Mouse (Mus musculus) limb, embryonic 14.5 days (tissue): Measurements from ENCODE around the gene P3h4. TPM values are rescaled to one million over a fixed set of nuclear protein-coding genes. Genes with fewer than 3 reads are reported as not detected.

Experiments
- ATAC-seq: fragments of 200-750 bp; cut with Nextera tagmentation; 2 replicates; pipeline ENCODE4 v1.8.0; 2017; ENCODE audit warnings: low read depth, moderate number of reproducible peaks, moderate TSS enrichment; ENCODE audit not compliant: low FRiP score
- DNase-seq: peaks from one replicate; pipeline ENCODE4 v3.0.0-alpha.2; 2015; ENCODE audit warnings: low spot score
- H3K27ac ChIP-seq: fragments of 300-500 bp; sonication (generic); replicated peaks from 2 replicates; pipeline ENCODE4 v1.5.1; 2014; ENCODE audit warnings: low read depth, mild to moderate bottlenecking, low read length, moderate library complexity, mixed read lengths
- H3K27me3 ChIP-seq: fragments of 300-500 bp; sonication (generic); 2 replicates; pipeline ENCODE4 v1.6.1; 2014; ENCODE audit warnings: low read length, mixed read lengths; ENCODE audit not compliant: control insufficient read depth, insufficient read depth
- H3K36me3 ChIP-seq: fragments of 300-500 bp; sonication (generic); 2 replicates; pipeline ENCODE4 v1.6.1; 2014; ENCODE audit warnings: mild to moderate bottlenecking, low read length, moderate library complexity, mixed read lengths; ENCODE audit not compliant: control insufficient read depth, insufficient read depth
- H3K4me1 ChIP-seq: fragments of 300-500 bp; sonication (generic); 2 replicates; pipeline ENCODE4 v1.6.1; 2014; ENCODE audit warnings: antibody characterized with exemption, low read length, mixed read lengths; ENCODE audit not compliant: control insufficient read depth, insufficient read depth
- H3K4me2 ChIP-seq: fragments of 300-500 bp; sonication (generic); replicated peaks from 2 replicates; pipeline ENCODE4 v1.6.1; 2014; ENCODE audit warnings: low read depth, mild to moderate bottlenecking, low read length, moderate library complexity; ENCODE audit not compliant: severe bottlenecking
- H3K4me3 ChIP-seq: fragments of 300-500 bp; sonication (generic); replicated peaks from 2 replicates; pipeline ENCODE4 v1.5.1; 2014; ENCODE audit warnings: low read length
- H3K9ac ChIP-seq: fragments of 300-500 bp; sonication (generic); 2 replicates; pipeline ENCODE4 v1.6.1; 2014; ENCODE audit warnings: mild to moderate bottlenecking, low read depth, low read length, moderate library complexity; ENCODE audit not compliant: severe bottlenecking
- H3K9me3 ChIP-seq: fragments of 300-500 bp; sonication (generic); 2 replicates; pipeline ENCODE4 v1.6.1; 2016; ENCODE audit warnings: low read length; ENCODE audit not compliant: control insufficient read depth
- POLR2A ChIP-seq: fragments of 200-500 bp; IDR thresholded peaks from 2 replicates; pipeline ENCODE4 v1.8.0; 2012; ENCODE audit warnings: inconsistent platforms, mild to moderate bottlenecking, moderate library complexity, borderline replicate concordance; ENCODE audit not compliant: insufficient read depth, insufficient read length; ENCODE audit errors: extremely low read depth
- WGBS: fragments of 180-500 bp; shearing (Covaris S2); extraction: QIAGEN DNeasy Blood & Tissue Kit; methylation state at CpG from one replicate; pipeline ENCODE4 v1.1.7; 2014; 5-methylcytosine and 5-hydroxymethylcytosine counted together
- polyA plus RNA-seq, 2 experiments: library from polyadenylated mRNA; depleted of rRNA in 1 of 2; stranded (reverse) in 1 of 2; unstranded in 1 of 2; fragments of >200 nt; fragmentation: Nextera tagmentation in 1 of 2; extraction: Ambion mirVana in 1 of 2; gene quantifications; 2 replicates each; pipeline versions ENCODE4 v1.2.1 to v1.2.3; 2012 to 2014

The P3h4 gene
- polyA plus RNA-seq, 2 experiments, result 95.2 to 120 TPM

DNA sequence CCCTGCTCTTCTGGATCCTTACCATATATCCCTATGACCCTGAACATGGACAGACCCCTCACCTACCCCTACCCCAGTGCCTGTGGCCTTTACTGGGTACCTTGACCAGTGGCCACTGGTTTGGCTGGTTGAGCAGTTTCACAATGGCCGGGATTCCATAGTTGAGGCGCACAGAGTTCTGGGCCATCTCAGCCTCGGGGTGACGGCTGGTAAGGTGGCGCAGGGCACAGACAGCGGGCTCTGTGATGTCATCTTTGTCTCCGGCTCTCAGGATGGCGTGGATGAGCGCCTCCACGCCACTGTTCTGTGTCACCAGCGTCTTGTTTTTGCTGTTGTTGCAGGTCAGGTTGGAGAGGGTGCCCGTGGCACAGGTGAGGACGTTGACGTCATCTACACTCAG lies 36.6 kb downstream of the P3h4 start:
- ATAC-seq, result no peak
- 95% methylated on average over 14 of the region's 14 CpGs for WGBS
- no peak for TF ChIP-seq POLR2A
- Histone ChIP-seq H3K4me1 (no peaks in the 10 kb centered on the region), H3K27ac (no peak overlapping the region), H3K9ac (no peak overlapping the region), H3K36me3 (peaks cover 79% of the 10 kb centered on the region), H3K4me3 (no peak overlapping the region), H3K27me3 (no peaks in the 10 kb centered on the region), H3K9me3 (no peaks in the 10 kb centered on the region), H3K4me2 (no peak overlapping the region)
- DNase-seq, result no peak

GRCm38 (mm10) chr11:100376746-100377389 lies 37.8 kb downstream of the P3h4 start:
- DNase-seq (no peak), ATAC-seq (no peak)
- Histone ChIP-seq H3K4me2 (no peak overlapping the region), H3K36me3 (peaks cover 77% of the 10 kb centered on the region), H3K27me3 (no peaks in the 10 kb centered on the region), H3K27ac (no peak overlapping the region), H3K4me1 (no peaks in the 10 kb centered on the region), H3K9me3 (no peaks in the 10 kb centered on the region), H3K9ac (no peak overlapping the region), H3K4me3 (no peak overlapping the region)
- WGBS, result 89% methylated on average over 21 of the region's 21 CpGs
- no peak for TF ChIP-seq POLR2A

- 66% methylated on average over 4 of the region's 4 CpGs for WGBS
- no peak for ATAC-seq
Measured at GRCm38 (mm10) chr11:100376005-100376404, 38.6 kb downstream of the P3h4 start.

DNA sequence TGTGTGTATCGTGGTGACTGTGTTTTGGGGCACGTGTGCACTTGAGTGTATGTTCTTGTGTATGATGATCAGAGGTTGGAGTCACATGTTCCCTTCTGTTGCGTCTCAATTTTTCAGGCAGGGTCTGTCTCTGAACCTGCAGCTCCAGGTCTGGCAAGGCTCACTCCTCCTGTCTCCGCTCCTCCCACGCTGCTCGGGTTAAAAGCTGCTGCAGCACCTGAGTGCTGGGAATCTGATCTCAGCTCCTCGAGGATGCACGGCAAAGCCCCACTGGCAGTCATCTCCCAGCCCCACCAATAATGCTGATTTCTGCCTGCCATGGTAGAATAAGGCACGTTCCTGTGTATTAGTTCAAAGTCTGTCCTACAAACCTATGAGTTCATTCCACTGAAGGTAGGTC lies 39.5 kb downstream of the P3h4 start:
- no peak for TF ChIP-seq POLR2A
- H3K27ac ChIP-seq, result no peak overlapping the region
- H3K4me2 ChIP-seq, result no peak overlapping the region
- no peak overlapping the region for H3K4me3 ChIP-seq
- 91% methylated on average over 9 of the region's 9 CpGs for WGBS
- H3K36me3 ChIP-seq, result peaks cover 76% of the 10 kb centered on the region
- no peaks in the 10 kb centered on the region for H3K27me3 ChIP-seq
- no peaks in the 10 kb centered on the region for H3K9me3 ChIP-seq
- no peak for ATAC-seq
- DNase-seq, result no peak
- H3K9ac ChIP-seq, result no peak overlapping the region
- no peaks in the 10 kb centered on the region for H3K4me1 ChIP-seq

More at GRCm38 (mm10) chr11:100376005-100376404, 38.6 kb downstream of the P3h4 start:
- H3K27ac ChIP-seq, result no peak overlapping the region; the same call in 1 of the 2 replicates
- no peaks in the 10 kb centered on the region for H3K9me3 ChIP-seq
- peaks cover 80% of the 10 kb centered on the region for H3K36me3 ChIP-seq
- H3K4me3 ChIP-seq, result no peak overlapping the region
- no peak for DNase-seq
- no peak for TF ChIP-seq POLR2A
- no peak overlapping the region for H3K4me2 ChIP-seq
- H3K4me1 ChIP-seq, result no peaks in the 10 kb centered on the region
- no peaks in the 10 kb centered on the region for H3K27me3 ChIP-seq
- H3K9ac ChIP-seq, result no peak overlapping the region

- Histone ChIP-seq H3K4me3 (no peak overlapping the region), H3K9me3 (no peaks in the 10 kb centered on the region), H3K4me1 (no peaks in the 10 kb centered on the region), H3K27ac (no peak overlapping the region), H3K27me3 (no peaks in the 10 kb centered on the region), H3K4me2 (no peak overlapping the region), H3K9ac (no peak overlapping the region), H3K36me3 (peaks cover 61% of the 10 kb centered on the region)
- TF ChIP-seq POLR2A, result no peak
- ATAC-seq (no peak), DNase-seq (no peak)
- WGBS, result 64% methylated on average over 8 of the region's 8 CpGs
Measured at GRCm38 (mm10) chr11:100371981-100372558, 42.6 kb downstream of the P3h4 start.

DNA sequence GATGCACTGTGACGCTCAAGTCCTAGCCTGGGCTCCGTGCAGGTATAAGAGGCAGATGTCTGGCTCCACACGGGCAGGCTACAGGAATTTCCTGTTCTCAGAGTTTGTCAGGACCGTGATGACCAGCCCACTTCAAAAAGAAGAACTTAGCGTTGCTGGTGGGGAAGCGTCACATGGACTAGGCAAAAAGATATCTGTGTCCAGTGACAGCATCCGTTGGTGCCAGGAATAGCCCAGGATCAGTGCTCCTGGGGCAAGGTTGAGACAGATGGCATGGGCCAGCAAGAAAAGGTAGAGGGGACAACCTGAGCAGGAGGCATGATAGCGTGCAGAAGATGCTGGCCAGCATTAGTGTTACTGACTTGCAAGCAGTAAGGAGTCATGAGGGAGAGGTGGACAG lies 44.8 kb downstream of the P3h4 start:
- DNase-seq, result no peak
- H3K27me3 ChIP-seq, result no peaks in the 10 kb centered on the region
- no peaks in the 10 kb centered on the region for H3K4me1 ChIP-seq
- H3K4me2 ChIP-seq, result no peak overlapping the region
- TF ChIP-seq POLR2A, result no peak
- H3K36me3 ChIP-seq, result peaks cover 44% of the 10 kb centered on the region
- no peak overlapping the region for H3K9ac ChIP-seq
- H3K9me3 ChIP-seq, result no peaks in the 10 kb centered on the region
- no peak for ATAC-seq
- 75% methylated on average over 8 of the region's 8 CpGs for WGBS
- no peak overlapping the region for H3K27ac ChIP-seq
- no peak overlapping the region for H3K4me3 ChIP-seq
